In genomic region chr2:174415001-174415730, GRCm38 (mm10) we compare ENCODE assay signal across 9 mouse cellular contexts. TPM values are rescaled to one million over a fixed set of nuclear protein-coding genes. Genes with fewer than 3 reads are reported as not detected.
DNase-seq lines count a peak whose midpoint lies in the region; ATAC-seq and TF ChIP-seq lines count a peak whose summit lies in the region.
"Had no signal": no experiment of that assay in that cellular context is flagged by ENCODE, and none has a peak within 500 bp of the region (broad histone marks: within the 10 kb centered on the region; RNA-seq: fewer than 3 reads in every experiment).

No protein-coding gene starts in this region.

- 0 out of 2 replicates have a peak, but pooled peaks cover 2% of the 10 kb centered on the region for H3K36me3 ChIP-seq in lung, embryonic 16.5 days (ENCODE audit: control insufficient read depth, insufficient read depth, low read length)
- no peaks in the 10 kb centered on the region for H3K36me3 ChIP-seq in forebrain, embryonic 16.5 days (ENCODE audit: control insufficient read depth, insufficient read depth)
- peaks cover 7% of the 10 kb centered on the region; the same call in 1 of the 2 replicates for H3K36me3 ChIP-seq in limb, embryonic 14.5 days (ENCODE audit: control insufficient read depth, insufficient read depth, low read length)
- no peaks in the 10 kb centered on the region for H3K36me3 ChIP-seq in stomach, embryonic 14.5 days (ENCODE audit: control insufficient read depth, insufficient read depth, low read length)

- 39% methylated on average over 16 of the region's 18 CpGs for WGBS in lung, embryonic 16.5 days
- whole genome bisulfite sequencing in forebrain, embryonic 16.5 days = 58% methylated on average over 13 of the region's 18 CpGs
- 43% methylated on average over 17 of the region's 18 CpGs for WGBS in limb, embryonic 14.5 days
- WGBS in stomach, embryonic 14.5 days = 41% methylated on average over 18 of the region's 18 CpGs

- H3K9ac ChIP-seq in lung, embryonic 16.5 days (ENCODE audit: low read length) = no peak overlapping the region
- H3K9ac ChIP-seq in forebrain, embryonic 16.5 days (replicated peaks; ENCODE audit: low read depth, low read length) = no peak overlapping the region
- H3K9ac ChIP-seq in limb, embryonic 14.5 days (ENCODE audit: low read depth, low read length, severe bottlenecking) = no peak overlapping the region
- no peak overlapping the region for H3K9ac ChIP-seq in stomach, embryonic 14.5 days (replicated peaks; ENCODE audit: low read depth, low read length)

- peaks cover 13% of the 10 kb centered on the region for H3K4me1 ChIP-seq in lung, embryonic 16.5 days (replicated peaks; ENCODE audit: control insufficient read depth, insufficient read depth, low read length)
- H3K4me1 ChIP-seq in forebrain, embryonic 16.5 days (replicated peaks; ENCODE audit: control insufficient read depth, insufficient read depth, low read length) = peaks cover 9% of the 10 kb centered on the region
- H3K4me1 ChIP-seq in limb, embryonic 14.5 days (ENCODE audit: control insufficient read depth, insufficient read depth, low read length) = peaks cover 9% of the 10 kb centered on the region
- H3K4me1 ChIP-seq in stomach, embryonic 14.5 days (ENCODE audit: control insufficient read depth, insufficient read depth, low read length) = peaks cover 7% of the 10 kb centered on the region

- peak overlapping the region; percentile 79 for H3K4me2 ChIP-seq in lung, embryonic 16.5 days (ENCODE audit: low read depth, low read length)
- peak overlapping the region; percentile 96 for H3K4me2 ChIP-seq in forebrain, embryonic 16.5 days (ENCODE audit: low read length)
- peak overlapping the region; percentile 91; the same call in 1 of the 2 replicates for H3K4me2 ChIP-seq in limb, embryonic 14.5 days (replicated peaks; ENCODE audit: low read depth, low read length, severe bottlenecking)
- no peak overlapping the region for H3K4me2 ChIP-seq in stomach, embryonic 14.5 days (replicated peaks; ENCODE audit: low read depth, low read length)

- no peak overlapping the region for H3K27ac ChIP-seq in lung, embryonic 16.5 days (ENCODE audit: low read length)
- H3K27ac ChIP-seq in forebrain, embryonic 16.5 days (ENCODE audit: low read length) = no peak overlapping the region
- no peak overlapping the region for H3K27ac ChIP-seq in limb, embryonic 14.5 days (replicated peaks; ENCODE audit: low read depth, low read length)
- no peak overlapping the region for H3K27ac ChIP-seq in stomach, embryonic 14.5 days (ENCODE audit: low read length)

- no peak for DNase-seq in lung, postnatal 36 days
- DNase-seq in limb, embryonic 14.5 days (ENCODE audit: low spot score) = no peak
- no peak for DNase-seq in frontal cortex, postnatal 36 days (ENCODE audit: low spot score in 2 of 2)
- DNase-seq in embryo, embryonic 9.5 days (ENCODE audit: extremely low spot score) = no peak
- no peak for DNase-seq in thymus, postnatal 4 days

- H3K9me3 ChIP-seq in lung, embryonic 16.5 days (ENCODE audit: control insufficient read depth, low read length) = no peaks in the 10 kb centered on the region
- no peaks in the 10 kb centered on the region for H3K9me3 ChIP-seq in forebrain, embryonic 16.5 days (ENCODE audit: control insufficient read depth, low read length)
- H3K9me3 ChIP-seq in limb, embryonic 14.5 days (ENCODE audit: control insufficient read depth, low read length) = no peaks in the 10 kb centered on the region
- H3K9me3 ChIP-seq in stomach, embryonic 14.5 days (ENCODE audit: control insufficient read depth, low read depth, low read length) = no peaks in the 10 kb centered on the region

- no peak; the same call in 1 of the 2 replicates for ATAC-seq in lung, embryonic 16.5 days (ENCODE audit: low read depth)
- ATAC-seq in forebrain, embryonic 16.5 days = no peak
- peak; percentile 19 for ATAC-seq in limb, embryonic 14.5 days (ENCODE audit: low FRiP score, low read depth)
- no peak for ATAC-seq in stomach, embryonic 14.5 days (ENCODE audit: insufficient number of reproducible peaks, insufficient read depth, low FRiP score, low read depth)

- no peak for TF ChIP-seq POLR2A in limb, embryonic 14.5 days (IDR thresholded peaks at IDR 0.05; ENCODE audit: borderline replicate concordance, extremely low read depth, insufficient read depth, insufficient read length)

- H3K4me3 ChIP-seq in lung, embryonic 16.5 days (ENCODE audit: low read length) = peak overlapping the region; percentile 97
- peak overlapping the region; percentile 90 for H3K4me3 ChIP-seq in forebrain, embryonic 16.5 days (replicated peaks; ENCODE audit: low read length)
- H3K4me3 ChIP-seq in limb, embryonic 14.5 days (replicated peaks; ENCODE audit: low read length) = peak overlapping the region; percentile 93
- peak overlapping the region; percentile 82 for H3K4me3 ChIP-seq in stomach, embryonic 14.5 days (ENCODE audit: low read depth, low read length)

- H3K27me3 ChIP-seq in lung, embryonic 16.5 days (ENCODE audit: control insufficient read depth, insufficient read depth, low read depth, low read length) = no peaks in the 10 kb centered on the region
- no peaks in the 10 kb centered on the region for H3K27me3 ChIP-seq in forebrain, embryonic 16.5 days (replicated peaks; ENCODE audit: control insufficient read depth, insufficient read depth, low read length)
- no peaks in the 10 kb centered on the region for H3K27me3 ChIP-seq in limb, embryonic 14.5 days (ENCODE audit: control insufficient read depth, insufficient read depth, low read length)
- H3K27me3 ChIP-seq in stomach, embryonic 14.5 days (ENCODE audit: control insufficient read depth, insufficient read depth, low read length) = no peaks in the 10 kb centered on the region

RNA-seq across cellular contexts. Expression of gene Nelfcd, which starts 0.4 kb away (rescaled TPM):
- polyA plus RNA-seq in lung, embryonic 16.5 days (2015; fragmentation: Nextera tagmentation; extraction: Ambion mirVana) = 136 and 140 TPM in 2 replicates
- 106 and 109 TPM in 2 replicates for polyA plus RNA-seq in forebrain, embryonic 16.5 days (2015; fragmentation: Nextera tagmentation; extraction: Ambion mirVana)
- polyA plus RNA-seq in limb, embryonic 14.5 days (2012; rRNA removed) = 118 and 132 TPM in 2 replicates
- 109 and 119 TPM in 2 replicates for polyA plus RNA-seq in limb, embryonic 14.5 days (2014; fragmentation: Nextera tagmentation; extraction: Ambion mirVana)
- 117 and 125 TPM in 2 replicates for polyA plus RNA-seq in stomach, embryonic 14.5 days (2014; fragmentation: Nextera tagmentation; extraction: Ambion mirVana)

RNA-seq across cellular contexts. Expression of gene Ctsz, which starts 23.7 kb away (rescaled TPM):
- 228 and 249 TPM in 2 replicates for polyA plus RNA-seq in lung, embryonic 16.5 days (2015; fragmentation: Nextera tagmentation; extraction: Ambion mirVana)
- polyA plus RNA-seq in forebrain, embryonic 16.5 days (2015; fragmentation: Nextera tagmentation; extraction: Ambion mirVana) = 81.2 and 84.9 TPM in 2 replicates
- 201 and 206 TPM in 2 replicates for polyA plus RNA-seq in limb, embryonic 14.5 days (2012; rRNA removed)
- polyA plus RNA-seq in limb, embryonic 14.5 days (2014; fragmentation: Nextera tagmentation; extraction: Ambion mirVana) = 218 and 221 TPM in 2 replicates
- 167 and 176 TPM in 2 replicates for polyA plus RNA-seq in stomach, embryonic 14.5 days (2014; fragmentation: Nextera tagmentation; extraction: Ambion mirVana)

RNA-seq across cellular contexts. Expression of gene Tubb1, which starts 35.3 kb away (rescaled TPM):
- polyA plus RNA-seq in lung, embryonic 16.5 days (2015; fragmentation: Nextera tagmentation; extraction: Ambion mirVana) = 5.6 and 6.7 TPM in 2 replicates
- polyA plus RNA-seq in forebrain, embryonic 16.5 days (2015; fragmentation: Nextera tagmentation; extraction: Ambion mirVana) = 0.24 and 0.63 TPM in 2 replicates
- polyA plus RNA-seq in limb, embryonic 14.5 days (2012; rRNA removed) = 1.3 and 2.7 TPM in 2 replicates
- polyA plus RNA-seq in limb, embryonic 14.5 days (2014; fragmentation: Nextera tagmentation; extraction: Ambion mirVana) = 1.5 and 1.8 TPM in 2 replicates
- 0.84 and 1.4 TPM in 2 replicates for polyA plus RNA-seq in stomach, embryonic 14.5 days (2014; fragmentation: Nextera tagmentation; extraction: Ambion mirVana)
- polyA plus RNA-seq: small intestine, adult 2 months had no signal

RNA-seq across cellular contexts. Expression of gene Atp5e, which starts 48.7 kb away (rescaled TPM):
- 794 and 878 TPM in 2 replicates for polyA plus RNA-seq in lung, embryonic 16.5 days (2015; fragmentation: Nextera tagmentation; extraction: Ambion mirVana)
- polyA plus RNA-seq in forebrain, embryonic 16.5 days (2015; fragmentation: Nextera tagmentation; extraction: Ambion mirVana) = 529 and 555 TPM in 2 replicates
- 296 and 431 TPM in 2 replicates for polyA plus RNA-seq in limb, embryonic 14.5 days (2012; rRNA removed)
- polyA plus RNA-seq in limb, embryonic 14.5 days (2014; fragmentation: Nextera tagmentation; extraction: Ambion mirVana) = 878 and 889 TPM in 2 replicates
- polyA plus RNA-seq in stomach, embryonic 14.5 days (2014; fragmentation: Nextera tagmentation; extraction: Ambion mirVana) = 875 and 936 TPM in 2 replicates

RNA-seq across cellular contexts. Expression of gene Prelid3b, which starts 57.7 kb away (rescaled TPM):
- polyA plus RNA-seq in lung, embryonic 16.5 days (2015; fragmentation: Nextera tagmentation; extraction: Ambion mirVana) = 116 and 117 TPM in 2 replicates
- polyA plus RNA-seq in forebrain, embryonic 16.5 days (2015; fragmentation: Nextera tagmentation; extraction: Ambion mirVana) = 120 and 121 TPM in 2 replicates
- 74.0 and 89.5 TPM in 2 replicates for polyA plus RNA-seq in limb, embryonic 14.5 days (2012; rRNA removed)
- 108 and 112 TPM in 2 replicates for polyA plus RNA-seq in limb, embryonic 14.5 days (2014; fragmentation: Nextera tagmentation; extraction: Ambion mirVana)
- polyA plus RNA-seq in stomach, embryonic 14.5 days (2014; fragmentation: Nextera tagmentation; extraction: Ambion mirVana) = 99.9 and 101 TPM in 2 replicates
